Mouse (Mus musculus) R1 (cell line): ENCODE data around the gene Hdlbp.

Experiments
- DNase-seq: peaks from one replicate; pipeline ENCODE4 v3.0.0-alpha.2; 2018; ENCODE audit warnings: low read depth, low spot score

The Hdlbp gene

DNA sequence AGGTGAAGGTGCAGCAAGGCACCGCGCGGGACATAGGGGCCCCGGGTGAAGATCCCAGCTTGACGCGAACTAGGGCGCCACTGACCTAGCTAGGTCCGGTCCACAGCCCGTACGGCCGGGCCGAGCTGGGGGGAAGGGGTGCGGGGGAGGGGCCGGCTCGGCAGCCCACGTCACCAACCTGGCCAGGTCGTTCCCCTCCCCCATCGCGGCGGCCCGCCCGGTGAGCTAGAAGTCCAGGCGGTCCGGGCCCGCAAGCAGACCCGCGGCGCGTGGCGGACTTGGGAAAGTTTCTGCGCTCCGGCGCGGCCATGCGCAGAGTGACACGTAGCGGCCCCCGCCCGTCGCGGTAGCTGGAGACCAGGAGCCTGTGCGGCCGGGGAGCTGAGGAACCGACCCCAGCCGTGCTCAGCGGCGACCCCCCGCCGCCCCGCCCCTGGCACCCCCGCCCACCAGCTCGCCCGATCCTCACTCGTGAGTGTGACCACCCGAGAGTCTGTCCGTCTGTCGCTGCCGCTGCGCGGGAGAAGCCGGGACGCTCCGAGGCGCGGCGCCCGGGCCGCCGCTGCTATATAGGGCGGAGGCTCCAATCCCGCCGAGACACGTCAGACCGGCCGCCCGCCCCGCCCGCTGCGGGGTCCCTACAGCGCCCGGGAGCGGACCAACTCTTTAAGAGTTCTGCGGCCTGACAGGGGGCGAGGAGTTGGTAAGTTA is 33.3 kb downstream of the Hdlbp start:
- DNase-seq = peak; percentile 57

DNA sequence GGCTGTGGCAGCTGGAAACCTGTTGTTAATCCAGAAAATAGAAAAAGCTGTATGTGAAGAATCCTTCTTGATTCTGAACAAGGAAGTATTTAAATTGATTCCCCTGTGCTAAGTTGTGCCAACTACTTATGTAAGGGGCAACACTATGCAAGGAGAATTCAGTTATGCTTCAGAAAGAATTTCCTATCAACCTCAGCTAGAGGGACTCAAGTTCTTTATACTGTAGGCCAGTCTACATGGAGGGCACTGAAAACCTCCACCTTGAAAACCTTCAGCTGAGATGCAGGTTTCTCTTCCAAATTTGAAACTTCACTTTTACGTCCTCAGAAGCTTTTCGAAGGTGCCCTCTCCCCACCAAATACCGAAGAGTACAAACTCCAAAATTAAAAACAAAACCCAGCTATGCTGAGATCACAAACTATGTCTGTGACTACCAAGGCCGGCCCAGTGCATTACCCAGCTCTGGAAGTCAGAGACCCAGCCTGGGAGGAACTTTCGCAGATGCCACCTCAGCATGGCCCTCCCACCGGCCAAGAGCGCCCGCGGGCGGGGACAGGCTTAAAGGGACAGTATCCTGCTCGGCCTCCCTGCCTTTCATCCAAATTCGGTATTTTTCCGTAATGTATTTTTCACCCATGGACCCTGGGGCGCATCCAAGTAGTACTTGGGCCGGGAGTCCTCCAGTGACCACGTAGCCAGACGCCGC is 34.1 kb downstream of the Hdlbp start:
- no peak for DNase-seq

DNA sequence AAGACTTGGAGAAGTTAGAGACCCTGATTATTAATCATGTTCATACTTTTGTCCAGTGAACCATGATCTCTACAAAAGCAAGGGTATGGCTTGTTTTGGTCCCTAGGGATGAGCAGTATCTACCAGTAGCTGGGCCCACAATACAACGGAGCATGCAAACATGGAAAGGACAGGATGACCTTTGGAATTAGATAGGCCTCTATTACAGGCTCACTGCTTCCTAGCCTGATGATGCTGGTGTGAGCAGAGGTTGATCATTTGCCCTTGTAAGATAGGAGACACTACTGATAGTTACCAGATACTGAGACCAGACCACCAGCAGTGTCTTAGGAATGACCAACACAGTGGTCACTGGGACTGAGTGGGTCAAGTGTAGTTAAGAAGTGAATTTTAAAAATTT is 39.3 kb downstream of the Hdlbp start:
- DNase-seq = no peak

DNA sequence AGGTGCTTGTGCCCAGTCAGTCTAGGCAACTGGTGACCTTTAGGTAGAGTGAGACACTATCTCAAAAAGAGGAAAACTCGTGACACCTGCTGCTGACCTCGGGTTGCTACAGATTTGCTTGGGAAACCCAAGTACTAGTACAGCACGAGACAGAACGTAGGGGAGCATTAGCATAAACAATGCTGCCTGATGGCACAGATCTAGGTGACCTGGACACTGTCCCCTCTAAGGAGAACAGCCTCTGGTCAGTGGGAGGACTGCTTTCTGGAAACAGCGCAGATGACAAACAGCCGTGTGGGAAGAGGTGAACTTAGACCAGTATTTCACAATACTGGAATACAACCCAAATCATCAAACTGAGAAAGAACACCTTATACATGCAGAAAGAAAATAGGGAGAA is 46.5 kb downstream of the Hdlbp start:
- no peak for DNase-seq

DNA sequence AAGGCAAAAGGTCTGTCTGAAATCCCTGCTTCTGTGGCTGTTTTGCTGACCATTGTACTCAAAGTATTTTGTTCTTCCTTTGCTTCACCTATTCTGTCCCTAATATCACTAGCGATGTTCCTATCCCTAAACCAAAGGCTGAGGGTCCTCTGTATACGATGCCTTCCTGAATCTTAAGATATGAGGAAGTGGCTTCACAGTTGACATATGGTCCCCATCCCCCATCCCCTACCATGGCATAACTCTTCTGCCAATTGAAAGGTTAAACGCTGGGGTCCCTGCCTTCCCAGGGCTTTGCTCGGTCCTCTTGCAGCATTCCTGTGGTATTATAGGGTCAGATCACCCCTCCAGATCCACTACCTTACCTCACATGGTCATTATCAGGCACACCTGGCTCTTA is 75.2 kb downstream of the Hdlbp start:
- no peak for DNase-seq

DNA sequence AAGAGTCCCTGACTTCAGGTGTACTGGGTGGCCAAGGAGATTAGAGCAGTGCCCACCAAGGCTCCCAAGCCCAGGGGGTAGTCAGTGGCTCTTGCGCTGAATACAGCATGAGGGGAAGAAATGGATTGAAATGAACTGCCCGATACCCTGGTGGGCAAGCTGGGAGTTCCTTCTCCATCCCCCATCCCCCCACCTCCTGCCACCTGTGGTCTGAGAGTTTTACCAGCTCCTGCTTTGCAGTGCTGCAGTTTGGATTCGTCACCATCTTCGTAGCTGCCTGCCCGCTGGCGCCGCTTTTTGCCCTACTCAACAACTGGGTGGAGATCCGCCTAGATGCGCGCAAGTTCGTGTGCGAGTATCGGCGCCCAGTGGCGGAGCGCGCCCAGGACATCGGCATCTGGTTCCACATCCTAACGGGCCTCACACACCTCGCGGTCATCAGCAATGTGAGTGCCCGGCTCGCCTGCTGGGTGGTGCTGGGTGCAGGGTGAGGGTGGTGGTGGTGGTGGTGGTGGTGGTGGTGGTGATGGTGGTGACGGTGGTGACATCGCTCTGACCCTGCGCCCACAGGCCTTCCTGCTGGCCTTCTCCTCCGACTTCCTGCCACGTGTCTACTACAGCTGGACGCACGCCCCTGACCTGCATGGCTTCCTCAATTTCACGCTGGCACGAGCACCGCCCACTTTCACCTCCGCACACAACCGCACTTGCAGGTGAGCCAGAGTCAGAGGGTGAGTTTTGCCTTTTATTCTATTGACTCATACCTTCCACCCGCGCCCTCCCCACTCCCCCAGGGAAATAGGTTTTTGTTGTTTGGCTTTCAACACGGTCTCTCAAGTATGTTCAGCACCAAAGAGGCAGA is 77.2 kb downstream of the Hdlbp start:
- peak; percentile 32 for DNase-seq

DNA sequence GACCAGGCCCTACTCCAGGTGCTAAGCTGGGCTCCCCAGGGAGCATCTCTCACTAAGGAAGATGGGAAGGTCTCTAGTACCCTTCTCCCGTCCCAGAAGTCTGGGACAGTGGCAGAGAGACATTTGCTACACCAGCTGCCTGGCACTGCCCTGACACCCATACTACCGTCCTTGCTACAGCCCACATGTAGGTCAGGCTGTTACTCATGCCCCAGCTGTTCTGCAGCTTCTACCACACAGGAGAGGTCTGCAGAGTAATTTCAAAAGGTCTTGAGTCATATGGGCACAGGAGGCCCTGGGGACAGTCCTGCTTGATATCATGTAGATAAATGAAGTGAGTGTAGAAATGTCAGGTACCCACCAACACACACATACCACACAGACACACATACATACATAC is 89.7 kb downstream of the Hdlbp start:
- no peak for DNase-seq

DNA sequence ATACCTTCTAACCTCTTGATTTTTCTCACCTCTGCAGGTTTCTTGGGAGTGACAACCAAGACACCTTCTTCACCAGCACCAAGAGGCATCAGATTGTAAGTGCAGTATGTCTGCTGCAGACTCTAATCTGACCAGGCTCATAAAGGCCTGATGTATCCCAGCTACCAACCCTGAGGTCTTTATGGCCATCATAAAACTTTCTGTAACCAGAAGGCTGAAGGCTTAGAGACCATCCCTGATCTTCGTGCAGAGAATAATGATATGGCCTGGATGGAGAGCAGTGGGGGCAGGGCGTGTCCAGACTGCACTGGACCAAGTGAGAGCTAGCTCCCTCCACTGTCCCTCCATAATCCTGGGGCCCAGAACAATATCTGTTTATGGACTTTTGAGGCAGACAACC is 91.4 kb downstream of the Hdlbp start:
- DNase-seq = no peak

DNA sequence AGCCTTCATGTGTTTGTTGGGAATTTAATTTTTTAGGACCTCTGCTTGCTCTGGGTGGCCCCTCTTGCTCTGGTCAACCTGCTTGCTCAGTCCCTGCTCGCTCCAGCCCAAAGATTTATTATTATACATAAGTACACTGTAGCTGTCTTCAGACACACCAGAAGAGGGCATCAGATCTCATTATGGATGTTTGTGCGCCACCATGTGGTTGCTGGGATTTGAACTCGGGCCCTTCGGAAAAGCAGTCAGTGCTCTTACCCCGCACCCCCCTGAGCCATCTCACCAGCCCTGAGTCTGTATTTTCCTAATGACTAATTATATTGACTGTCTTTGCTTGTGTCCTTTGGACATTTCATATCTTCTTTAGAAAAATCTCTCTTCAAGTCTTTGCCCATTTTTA is 99.5 kb downstream of the Hdlbp start:
- DNase-seq = no peak

DNA sequence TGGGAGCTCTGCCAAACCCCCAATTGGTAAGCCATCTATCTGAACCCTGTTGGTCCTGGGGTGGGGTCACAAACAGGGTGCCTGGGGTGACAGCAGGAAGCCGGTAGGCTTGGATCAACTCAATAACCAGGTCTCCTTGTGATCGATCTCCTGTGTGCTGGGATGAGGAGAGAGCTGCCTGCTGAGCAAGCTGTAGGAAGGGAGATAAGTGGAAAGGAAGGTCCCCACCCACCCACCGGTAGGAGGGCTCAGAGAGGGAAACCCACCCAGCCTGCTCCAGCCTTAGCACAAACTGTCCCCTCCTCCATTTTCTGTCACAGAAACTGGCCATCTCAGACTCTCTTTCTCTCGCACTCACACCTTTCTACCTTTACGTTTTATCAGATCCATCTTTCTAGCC is 101.3 kb downstream of the Hdlbp start:
- DNase-seq = no peak

DNA sequence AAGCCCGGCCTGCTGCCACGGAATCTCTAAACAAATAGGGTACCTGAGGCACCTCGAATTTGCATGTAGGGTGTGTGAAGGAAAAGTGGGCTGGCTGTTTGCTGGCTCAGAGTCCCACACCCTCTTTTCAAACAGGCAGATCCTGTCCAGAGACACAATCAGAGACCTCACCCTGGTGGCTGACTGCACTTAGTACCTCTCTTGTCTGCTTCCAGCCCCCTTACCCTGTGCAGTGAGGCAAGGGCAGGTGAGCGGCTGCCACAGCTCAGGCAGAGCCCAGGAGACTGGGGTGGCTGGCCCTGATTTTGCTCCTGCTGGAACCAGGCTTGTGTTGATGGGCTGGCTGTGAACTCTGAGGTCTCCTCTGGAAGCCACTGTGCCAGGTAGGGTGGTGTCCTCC is 105.0 kb downstream of the Hdlbp start, which contains the start of gene Ano7:
Gene Ano7 (plus strand): TSS at position 266 of the 400 bp plus-strand sequence.
- DNase-seq = peak; percentile 34

DNA sequence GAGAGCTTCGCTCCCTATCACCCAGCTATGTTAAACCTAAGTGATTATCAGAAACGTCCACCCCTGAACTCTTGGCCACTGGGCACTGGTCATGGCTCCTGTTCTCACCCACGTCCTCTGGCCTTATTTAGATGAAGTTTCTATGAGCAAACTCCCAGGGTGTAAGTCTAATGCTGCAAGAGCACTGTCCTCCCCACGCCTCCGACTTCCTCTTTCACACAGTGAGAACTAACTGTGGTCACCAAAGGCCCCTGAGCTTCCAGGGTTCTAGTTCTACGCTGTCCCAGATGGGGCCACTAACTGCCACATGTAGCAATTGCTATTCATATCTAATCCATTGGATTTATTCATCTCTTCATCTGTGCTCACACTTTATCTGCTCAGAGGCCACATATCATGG is 113.0 kb downstream of the Hdlbp start:
- no peak for DNase-seq

DNA sequence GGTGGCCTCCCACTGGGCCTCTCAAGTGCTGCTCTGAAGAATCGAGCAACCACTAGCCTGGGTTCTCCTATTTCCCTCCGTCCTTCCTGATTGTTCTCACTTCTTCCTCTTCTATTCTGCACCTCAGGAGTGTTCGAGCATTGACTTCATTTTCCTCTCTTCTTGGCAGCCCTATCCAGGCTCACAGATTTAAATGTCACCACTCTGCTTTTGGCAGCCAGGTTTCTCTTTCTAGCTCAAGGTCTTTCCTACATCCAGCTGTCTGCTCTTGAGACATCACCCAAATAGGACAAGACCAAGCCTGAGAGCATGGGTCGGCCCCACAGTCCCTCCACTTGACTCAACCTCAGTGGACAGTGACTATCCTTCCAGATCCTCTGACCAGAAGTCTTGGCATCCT is 116.0 kb downstream of the Hdlbp start:
- no peak for DNase-seq
